Mouse (Mus musculus): Measurements from ENCODE around the gene Spsb3. TPM values are rescaled to one million over a fixed set of nuclear protein-coding genes. Genes with fewer than 3 reads are reported as not detected.
A peak's percentile ranks its signal among the peaks of the same experiment; 100 is the strongest.

Spsb3 gene
- polyA plus RNA-seq, 1 experiment: 76.9 TPM

- no peak overlapping the region for H3K27ac ChIP-seq (ENCODE audit: insufficient read depth, low read length)
- TF ChIP-seq POLR2A (IDR thresholded peaks at IDR 0.05; ENCODE audit: low read depth, low read length): no peak
- H3K27me3 ChIP-seq (ENCODE audit: control insufficient read depth, insufficient read depth, low read length): no peaks in the 10 kb centered on the region; the same call in 1 of the 2 replicates
- no peaks in the 10 kb centered on the region for H3K36me3 ChIP-seq (ENCODE audit: control insufficient read depth, insufficient read depth, low read length)
- peaks cover 4% of the 10 kb centered on the region; the same call in 1 of the 2 replicates for H3K4me1 ChIP-seq (ENCODE audit: control insufficient read depth, insufficient read depth, insufficient read length)
- WGBS: 95% methylated on average over 1 of the region's 1 CpGs
- no peak for DNase-seq (ENCODE audit: low read depth in 1 of 2, low spot score in 2 of 2)
- H3K4me3 ChIP-seq (ENCODE audit: extremely low read depth, insufficient read depth, insufficient read length): no peak overlapping the region
Measured at GRCm38 (mm10) chr17:24847386-24847785, 39.1 kb upstream of the Spsb3 start.

GRCm38 (mm10) chr17:24848600-24849031, 37.8 kb upstream of the Spsb3 start:
- H3K4me3 ChIP-seq (ENCODE audit: extremely low read depth, insufficient read depth, insufficient read length): peak overlapping the region; percentile 22; the same call in 1 of the 2 replicates
- H3K36me3 ChIP-seq (ENCODE audit: control insufficient read depth, insufficient read depth, low read length): peaks cover 3% of the 10 kb centered on the region
- TF ChIP-seq POLR2A (IDR thresholded peaks at IDR 0.05; ENCODE audit: low read depth, low read length): no peak
- no peak for TF ChIP-seq CTCF (IDR thresholded peaks at IDR 0.05; ENCODE audit: extremely low read depth, insufficient read depth, insufficient read length, insufficient replicate concordance)
- no peaks in the 10 kb centered on the region; the same call in 1 of the 2 replicates for H3K27me3 ChIP-seq (ENCODE audit: control insufficient read depth, insufficient read depth, low read length)
- H3K4me1 ChIP-seq (ENCODE audit: control insufficient read depth, insufficient read depth, insufficient read length): peaks cover 4% of the 10 kb centered on the region; the same call in 1 of the 2 replicates
- DNase-seq (ENCODE audit: low read depth in 1 of 2, low spot score in 2 of 2): no peak
- H3K27ac ChIP-seq (ENCODE audit: insufficient read depth, low read length): no peak overlapping the region; the same call in 1 of the 2 replicates

GRCm38 (mm10) chr17:24849733-24850064, 36.7 kb upstream of the Spsb3 start:
- no peak for TF ChIP-seq POLR2A (IDR thresholded peaks at IDR 0.05; ENCODE audit: low read depth, low read length)
- TF ChIP-seq CTCF (IDR thresholded peaks at IDR 0.05; ENCODE audit: extremely low read depth, insufficient read depth, insufficient read length, insufficient replicate concordance): peak; percentile 13; the same call in 1 of the 2 replicates
- Histone ChIP-seq H3K4me3 (ENCODE audit: extremely low read depth, insufficient read depth, insufficient read length) (peak overlapping the region; percentile 88), H3K27me3 (ENCODE audit: control insufficient read depth, insufficient read depth, low read length) (no peaks in the 10 kb centered on the region), H3K4me1 (ENCODE audit: control insufficient read depth, insufficient read depth, insufficient read length) (peaks cover 4% of the 10 kb centered on the region; the same call in 1 of the 2 replicates), H3K36me3 (ENCODE audit: control insufficient read depth, insufficient read depth, low read length) (peaks cover 5% of the 10 kb centered on the region), H3K27ac (ENCODE audit: insufficient read depth, low read length) (peak overlapping the region; percentile 95)
- under 1% methylated on average over 21 of the region's 21 CpGs for WGBS
- no peak for DNase-seq (ENCODE audit: low read depth in 1 of 2, low spot score in 2 of 2)

GRCm38 (mm10) chr17:24850065-24850772, 36.2 kb upstream of the Spsb3 start, which contains the start of gene Fahd1:
Gene Fahd1 (minus strand): TSS chr17:24850364.
- peaks cover 4% of the 10 kb centered on the region; the same call in 1 of the 2 replicates for H3K4me1 ChIP-seq (ENCODE audit: control insufficient read depth, insufficient read depth, insufficient read length)
- H3K4me3 ChIP-seq (ENCODE audit: extremely low read depth, insufficient read depth, insufficient read length): peak within 1 kb of the TSS; percentile 89
- peak within 1 kb of the TSS; percentile 95 for H3K27ac ChIP-seq (ENCODE audit: insufficient read depth, low read length)
- peak; percentile 92 to 95 for DNase-seq (ENCODE audit: low read depth in 1 of 2, low spot score in 2 of 2)
- WGBS: under 1% methylated on average over 58 of the region's 58 CpGs
- TF ChIP-seq CTCF (IDR thresholded peaks at IDR 0.05; ENCODE audit: extremely low read depth, insufficient read depth, insufficient read length, insufficient replicate concordance): no peak
- peak; percentile 34; the same call in 1 of the 2 replicates for TF ChIP-seq POLR2A (IDR thresholded peaks at IDR 0.05; ENCODE audit: low read depth, low read length)
- no peaks in the 10 kb centered on the region for H3K27me3 ChIP-seq (ENCODE audit: control insufficient read depth, insufficient read depth, low read length)
- peaks cover 5% of the 10 kb centered on the region for H3K36me3 ChIP-seq (ENCODE audit: control insufficient read depth, insufficient read depth, low read length)

GRCm38 (mm10) chr17:24850773-24851127, 35.7 kb upstream of the Spsb3 start:
- H3K27ac ChIP-seq (ENCODE audit: insufficient read depth, low read length): peak overlapping the region; percentile 79
- TF ChIP-seq POLR2A (IDR thresholded peaks at IDR 0.05; ENCODE audit: low read depth, low read length) (no peak), CTCF (IDR thresholded peaks at IDR 0.05; ENCODE audit: extremely low read depth, insufficient read depth, insufficient read length, insufficient replicate concordance) (no peak)
- H3K4me3 ChIP-seq (ENCODE audit: extremely low read depth, insufficient read depth, insufficient read length): peak overlapping the region; percentile 89
- WGBS: 1% methylated on average over 20 of the region's 20 CpGs
- peaks cover 4% of the 10 kb centered on the region; the same call in 1 of the 2 replicates for H3K4me1 ChIP-seq (ENCODE audit: control insufficient read depth, insufficient read depth, insufficient read length)
- no peaks in the 10 kb centered on the region for H3K27me3 ChIP-seq (ENCODE audit: control insufficient read depth, insufficient read depth, low read length)
- H3K36me3 ChIP-seq (ENCODE audit: control insufficient read depth, insufficient read depth, low read length): peaks cover 7% of the 10 kb centered on the region
- no peak for DNase-seq (ENCODE audit: low read depth in 1 of 2, low spot score in 2 of 2)

- Histone ChIP-seq H3K27me3 (ENCODE audit: control insufficient read depth, insufficient read depth, low read length) (no peaks in the 10 kb centered on the region), H3K4me3 (ENCODE audit: extremely low read depth, insufficient read depth, insufficient read length) (peak overlapping the region; percentile 89; the same call in 1 of the 2 replicates), H3K36me3 (ENCODE audit: control insufficient read depth, insufficient read depth, low read length) (peaks cover 9% of the 10 kb centered on the region), H3K27ac (ENCODE audit: insufficient read depth, low read length) (no peak overlapping the region), H3K4me1 (ENCODE audit: control insufficient read depth, insufficient read depth, insufficient read length) (peaks cover 4% of the 10 kb centered on the region; the same call in 1 of the 2 replicates)
- DNase-seq (ENCODE audit: low read depth in 1 of 2, low spot score in 2 of 2): no peak
- 81% methylated on average over 10 of the region's 10 CpGs for WGBS
- TF ChIP-seq CTCF (IDR thresholded peaks at IDR 0.05; ENCODE audit: extremely low read depth, insufficient read depth, insufficient read length, insufficient replicate concordance) (no peak), POLR2A (IDR thresholded peaks at IDR 0.05; ENCODE audit: low read depth, low read length) (no peak)
Measured at GRCm38 (mm10) chr17:24851381-24852125, 34.9 kb upstream of the Spsb3 start.
